Mouse (Mus musculus) megakaryocyte, embryonic 14.5 days (primary cell): ENCODE measurements around the gene Nubpl.

Experiments used
- FLI1 ChIP-seq: IDR thresholded peaks from 2 replicates; pipeline ENCODE4 v1.6.1; 2012; ENCODE audit warnings: low read length, inconsistent platforms, mixed read lengths
- GATA1 ChIP-seq: IDR thresholded peaks from 3 replicates; pipeline ENCODE4 v1.6.1; 2012; ENCODE audit warnings: mixed read lengths, low read length, inconsistent platforms, borderline replicate concordance

DNA sequence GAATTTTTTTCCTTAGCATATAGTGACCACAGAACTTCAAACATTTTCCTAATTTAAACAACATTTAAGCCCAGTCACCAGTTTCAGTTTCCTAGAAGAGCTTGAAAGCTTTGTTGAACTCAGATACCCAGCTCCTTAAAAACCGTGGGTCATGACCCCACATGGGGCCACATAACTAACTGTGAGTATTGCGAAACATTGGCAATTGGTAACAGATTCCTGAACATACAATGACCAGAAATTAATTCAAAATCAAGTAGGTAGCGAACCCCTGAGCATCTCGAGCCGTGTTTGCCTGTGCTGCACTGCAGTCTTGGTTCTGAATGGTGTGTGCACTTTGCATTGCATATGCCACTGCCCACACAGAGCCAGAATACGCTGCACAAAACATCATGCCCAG, 221.6 kb downstream of the Nubpl start:
- TF ChIP-seq FLI1 (no peak), GATA1 (no peak)
